Mouse (Mus musculus) left cerebral cortex, postnatal 14 days (tissue): ENCODE measurements around the gene D7Ertd443e. TPM values are rescaled to one million over a fixed set of nuclear protein-coding genes. Genes with fewer than 3 reads are reported as not detected.

Experiments
- DNase-seq, 2 experiments: peaks; one replicate each; pipeline ENCODE4 v3.0.0; 2021 to 2022; ENCODE audit warnings: low spot score in 2 of 2, mixed read lengths in 1 of 2
- intact Hi-C: fragments of 180-260 bp; cut with DNase I; formaldehyde crosslinking; loops from one replicate; pipeline ENCODE4 v1.15.1; 2025
- total RNA-seq, 2 experiments: library from RNA; stranded (reverse); gene quantifications; 2 replicates each; pipeline ENCODE4 v1.2.3; 2021

The D7Ertd443e gene
- total RNA-seq, 2 experiments from 2014 or later: 0.57 to 1.0 TPM

- intact Hi-C loops: no loop called here
- DNase-seq: no peak
Measured at GRCm38 (mm10) chr7:134231378-134232346, 153.8 kb downstream of the D7Ertd443e start, which contains the start of gene Adam12. Adam12 (minus strand) TSS chr7:134232146.

GRCm38 (mm10) chr7:134230708-134231107 lies 154.8 kb downstream of the D7Ertd443e start:
- DNase-seq: no peak
- intact Hi-C loops: no loop called here

- intact Hi-C loops: loop anchor here (10.0 kb wide), 1 partner anchor 205 kb away; no protein-coding TSS in a partner anchor
- no peak for DNase-seq
Measured at GRCm38 (mm10) chr7:134229899-134230298, 155.6 kb downstream of the D7Ertd443e start.

- intact Hi-C loops: loop anchor here (10.0 kb wide), 1 partner anchor 203 kb away; no protein-coding TSS in a partner anchor
- DNase-seq: no peak
Measured at GRCm38 (mm10) chr7:134227773-134228455, 157.5 kb downstream of the D7Ertd443e start.

GRCm38 (mm10) chr7:134227101-134227500 lies 158.4 kb downstream of the D7Ertd443e start:
- intact Hi-C loops: loop anchor here (10.0 kb wide), 1 partner anchor 202 kb away; no protein-coding TSS in a partner anchor
- no peak for DNase-seq

GRCm38 (mm10) chr7:134226231-134226630 lies 159.2 kb downstream of the D7Ertd443e start:
- intact Hi-C loops: loop anchor here (10.0 kb wide), 1 partner anchor 201 kb away; no protein-coding TSS in a partner anchor
- no peak for DNase-seq

GRCm38 (mm10) chr7:134224741-134225612 lies 160.5 kb downstream of the D7Ertd443e start:
- peak; percentile 52 to 60 for DNase-seq
- intact Hi-C loops: loop anchor here (5.0 to 10.0 kb wide), 3 partner anchors 122 to 268 kb away; no protein-coding TSS in a partner anchor

GRCm38 (mm10) chr7:134224421-134224740 lies 161.1 kb downstream of the D7Ertd443e start:
- intact Hi-C loops: loop anchor here (5.0 to 10.0 kb wide), 3 partner anchors 123 to 267 kb away; no protein-coding TSS in a partner anchor
- no peak for DNase-seq

GRCm38 (mm10) chr7:134223444-134224161 lies 161.9 kb downstream of the D7Ertd443e start:
- intact Hi-C loops: loop anchor here (2.0 to 10.0 kb wide), 4 partner anchors 124 to 367 kb away; no protein-coding TSS in a partner anchor
- peak; percentile 80 to 91 for DNase-seq

Other genes starting within 250 kb of the D7Ertd443e start
- gene Adam12, start 153.5 kb downstream of the D7Ertd443e start, total RNA-seq: 1 to 10 TPM; 6.5 to 8.0 TPM